Mouse (Mus musculus): Measurements from ENCODE around the gene Gid8. TPM values are rescaled to one million over a fixed set of nuclear protein-coding genes. Genes with fewer than 3 reads are reported as not detected.
A peak's percentile ranks its signal among the peaks of the same experiment; 100 is the strongest.

Gene Gid8
- polyA plus RNA-seq, 1 experiment from 2014 or later: 53.4 TPM

- H3K9me3 ChIP-seq (ENCODE audit: control insufficient read depth, low read depth, low read length): no peaks in the 10 kb centered on the region
- 0 out of 2 replicates have a peak overlapping the region, but pooled peaks have one; percentile 5 for H3K4me2 ChIP-seq (replicated peaks; ENCODE audit: low read depth, low read length)
- H3K27ac ChIP-seq (ENCODE audit: low read length): no peak overlapping the region
- 6% methylated on average over 1 of the region's 1 CpGs for WGBS
- peaks cover 30% of the 10 kb centered on the region for H3K36me3 ChIP-seq (ENCODE audit: control insufficient read depth, insufficient read depth, low read length)
- no peaks in the 10 kb centered on the region for H3K27me3 ChIP-seq (ENCODE audit: control insufficient read depth, insufficient read depth, low read length)
- no peak overlapping the region for H3K9ac ChIP-seq (replicated peaks; ENCODE audit: low read depth, low read length)
- 0 out of 2 replicates have a peak, but pooled peaks cover 5% of the 10 kb centered on the region for H3K4me1 ChIP-seq (ENCODE audit: control insufficient read depth, insufficient read depth, low read length)
- H3K4me3 ChIP-seq (ENCODE audit: low read depth, low read length): no peak overlapping the region
- no peak for ATAC-seq (ENCODE audit: insufficient number of reproducible peaks, insufficient read depth, low FRiP score, low read depth)
These were observed 17.3 kb upstream of the Gid8 start for GRCm38 (mm10) chr2:180692630-180693029.

GRCm38 (mm10) chr2:180695176-180695575, 14.7 kb upstream of the Gid8 start:
- Histone ChIP-seq H3K4me2 (replicated peaks; ENCODE audit: low read depth, low read length) (no peak overlapping the region), H3K9me3 (ENCODE audit: control insufficient read depth, low read depth, low read length) (no peaks in the 10 kb centered on the region), H3K27me3 (ENCODE audit: control insufficient read depth, insufficient read depth, low read length) (no peaks in the 10 kb centered on the region), H3K27ac (ENCODE audit: low read length) (no peak overlapping the region), H3K4me3 (ENCODE audit: low read depth, low read length) (no peak overlapping the region), H3K36me3 (ENCODE audit: control insufficient read depth, insufficient read depth, low read length) (peaks cover 5% of the 10 kb centered on the region), H3K4me1 (ENCODE audit: control insufficient read depth, insufficient read depth, low read length) (peaks cover 11% of the 10 kb centered on the region; the same call in 1 of the 2 replicates), H3K9ac (replicated peaks; ENCODE audit: low read depth, low read length) (no peak overlapping the region)
- no peak for ATAC-seq (ENCODE audit: insufficient number of reproducible peaks, insufficient read depth, low FRiP score, low read depth)
- WGBS: 95% methylated on average over 2 of the region's 2 CpGs

- H3K9ac ChIP-seq (replicated peaks; ENCODE audit: low read depth, low read length): no peak overlapping the region
- no peaks in the 10 kb centered on the region for H3K9me3 ChIP-seq (ENCODE audit: control insufficient read depth, low read depth, low read length)
- H3K4me1 ChIP-seq (ENCODE audit: control insufficient read depth, insufficient read depth, low read length): peaks cover 23% of the 10 kb centered on the region
- peak overlapping the region; percentile 82 for H3K4me2 ChIP-seq (replicated peaks; ENCODE audit: low read depth, low read length)
- no peak overlapping the region for H3K27ac ChIP-seq (ENCODE audit: low read length)
- no peaks in the 10 kb centered on the region; the same call in 1 of the 2 replicates for H3K36me3 ChIP-seq (ENCODE audit: control insufficient read depth, insufficient read depth, low read length)
- H3K4me3 ChIP-seq (ENCODE audit: low read depth, low read length): peak overlapping the region; percentile 96
- ATAC-seq (ENCODE audit: insufficient number of reproducible peaks, insufficient read depth, low FRiP score, low read depth): no peak
- no peaks in the 10 kb centered on the region for H3K27me3 ChIP-seq (ENCODE audit: control insufficient read depth, insufficient read depth, low read length)
- WGBS: 62% methylated on average over 5 of the region's 5 CpGs
These were observed 9.5 kb upstream of the Gid8 start for GRCm38 (mm10) chr2:180700457-180700856.

GRCm38 (mm10) chr2:180701053-180701766, 8.7 kb upstream of the Gid8 start:
- Histone ChIP-seq H3K9ac (replicated peaks; ENCODE audit: low read depth, low read length) (peak overlapping the region; percentile 96), H3K4me2 (replicated peaks; ENCODE audit: low read depth, low read length) (peak overlapping the region; percentile 82), H3K27me3 (ENCODE audit: control insufficient read depth, insufficient read depth, low read length) (no peaks in the 10 kb centered on the region), H3K4me1 (ENCODE audit: control insufficient read depth, insufficient read depth, low read length) (peaks cover 23% of the 10 kb centered on the region), H3K9me3 (ENCODE audit: control insufficient read depth, low read depth, low read length) (no peaks in the 10 kb centered on the region), H3K36me3 (ENCODE audit: control insufficient read depth, insufficient read depth, low read length) (no peaks in the 10 kb centered on the region), H3K4me3 (ENCODE audit: low read depth, low read length) (peak overlapping the region; percentile 96), H3K27ac (ENCODE audit: low read length) (peak overlapping the region; percentile 95)
- no peak; the same call in 1 of the 2 replicates for ATAC-seq (ENCODE audit: insufficient number of reproducible peaks, insufficient read depth, low FRiP score, low read depth)
- WGBS: 3% methylated on average over 26 of the region's 26 CpGs

GRCm38 (mm10) chr2:180701767-180702621, 7.9 kb upstream of the Gid8 start:
- no peaks in the 10 kb centered on the region for H3K9me3 ChIP-seq (ENCODE audit: control insufficient read depth, low read depth, low read length)
- ATAC-seq (ENCODE audit: insufficient number of reproducible peaks, insufficient read depth, low FRiP score, low read depth): peak; percentile 96
- peak overlapping the region; percentile 96 for H3K9ac ChIP-seq (replicated peaks; ENCODE audit: low read depth, low read length)
- peaks cover 23% of the 10 kb centered on the region for H3K4me1 ChIP-seq (ENCODE audit: control insufficient read depth, insufficient read depth, low read length)
- peak overlapping the region; percentile 95 for H3K27ac ChIP-seq (ENCODE audit: low read length)
- H3K4me3 ChIP-seq (ENCODE audit: low read depth, low read length): peak overlapping the region; percentile 96
- WGBS: under 1% methylated on average over 66 of the region's 66 CpGs
- peak overlapping the region; percentile 82 for H3K4me2 ChIP-seq (replicated peaks; ENCODE audit: low read depth, low read length)
- H3K27me3 ChIP-seq (ENCODE audit: control insufficient read depth, insufficient read depth, low read length): no peaks in the 10 kb centered on the region
- H3K36me3 ChIP-seq (ENCODE audit: control insufficient read depth, insufficient read depth, low read length): no peaks in the 10 kb centered on the region

- no peak for ATAC-seq (ENCODE audit: insufficient number of reproducible peaks, insufficient read depth, low FRiP score, low read depth)
- peak overlapping the region; percentile 78 for H3K4me2 ChIP-seq (replicated peaks; ENCODE audit: low read depth, low read length)
- 33% methylated on average over 4 of the region's 4 CpGs for WGBS
These were observed 7.2 kb upstream of the Gid8 start for GRCm38 (mm10) chr2:180702701-180703149.

GRCm38 (mm10) chr2:180703175-180703574, 6.7 kb upstream of the Gid8 start:
- H3K4me2 ChIP-seq (replicated peaks; ENCODE audit: low read depth, low read length): peak overlapping the region; percentile 78
- H3K9me3 ChIP-seq (ENCODE audit: control insufficient read depth, low read depth, low read length): no peaks in the 10 kb centered on the region
- H3K27ac ChIP-seq (ENCODE audit: low read length): peak overlapping the region; percentile 95; the same call in 1 of the 2 replicates
- H3K4me3 ChIP-seq (ENCODE audit: low read depth, low read length): no peak overlapping the region
- peaks cover 23% of the 10 kb centered on the region for H3K4me1 ChIP-seq (ENCODE audit: control insufficient read depth, insufficient read depth, low read length)
- no peak for ATAC-seq (ENCODE audit: insufficient number of reproducible peaks, insufficient read depth, low FRiP score, low read depth)
- no peaks in the 10 kb centered on the region for H3K27me3 ChIP-seq (ENCODE audit: control insufficient read depth, insufficient read depth, low read length)
- WGBS: 69% methylated on average over 5 of the region's 5 CpGs
- no peak overlapping the region for H3K9ac ChIP-seq (replicated peaks; ENCODE audit: low read depth, low read length)
- H3K36me3 ChIP-seq (ENCODE audit: control insufficient read depth, insufficient read depth, low read length): no peaks in the 10 kb centered on the region

More at GRCm38 (mm10) chr2:180702701-180703149, 7.2 kb upstream of the Gid8 start:
- Histone ChIP-seq H3K9me3 (ENCODE audit: control insufficient read depth, low read depth, low read length) (no peaks in the 10 kb centered on the region), H3K9ac (replicated peaks; ENCODE audit: low read depth, low read length) (peak overlapping the region; percentile 96), H3K4me3 (ENCODE audit: low read depth, low read length) (peak overlapping the region; percentile 96), H3K27ac (ENCODE audit: low read length) (peak overlapping the region; percentile 95), H3K27me3 (ENCODE audit: control insufficient read depth, insufficient read depth, low read length) (no peaks in the 10 kb centered on the region), H3K36me3 (ENCODE audit: control insufficient read depth, insufficient read depth, low read length) (no peaks in the 10 kb centered on the region), H3K4me1 (ENCODE audit: control insufficient read depth, insufficient read depth, low read length) (peaks cover 23% of the 10 kb centered on the region)

- H3K9ac ChIP-seq (replicated peaks; ENCODE audit: low read depth, low read length): no peak overlapping the region
- H3K27ac ChIP-seq (ENCODE audit: low read length): no peak overlapping the region
- no peak overlapping the region for H3K4me3 ChIP-seq (ENCODE audit: low read depth, low read length)
- WGBS: 77% methylated on average over 3 of the region's 3 CpGs
- H3K36me3 ChIP-seq (ENCODE audit: control insufficient read depth, insufficient read depth, low read length): no peaks in the 10 kb centered on the region
- no peak overlapping the region for H3K4me2 ChIP-seq (replicated peaks; ENCODE audit: low read depth, low read length)
- H3K27me3 ChIP-seq (ENCODE audit: control insufficient read depth, insufficient read depth, low read length): no peaks in the 10 kb centered on the region
- H3K9me3 ChIP-seq (ENCODE audit: control insufficient read depth, low read depth, low read length): no peaks in the 10 kb centered on the region
- H3K4me1 ChIP-seq (ENCODE audit: control insufficient read depth, insufficient read depth, low read length): peaks cover 28% of the 10 kb centered on the region
- ATAC-seq (ENCODE audit: insufficient number of reproducible peaks, insufficient read depth, low FRiP score, low read depth): no peak
These were observed 6.1 kb upstream of the Gid8 start for GRCm38 (mm10) chr2:180703645-180704359.

All from stomach, embryonic 14.5 days (tissue).